Mouse (Mus musculus) kidney, postnatal 4 days (tissue): ENCODE measurements at regions not wholly inside any gene's neighbourhood (a gene's known extent, or its start where the extent isn't known, plus 50 kb on each side); places are given as distances from the start of the nearest gene placed in this dataset.

Experiments used
- DNase-seq, 2 experiments: peaks; one replicate each; pipeline ENCODE4 v3.0.0; 2021; ENCODE audit warnings: mixed read lengths in 2 of 2

GRCm38 (mm10) chr8:92732229-92732628, 58.1 kb downstream of the Irx6 start:
- DNase-seq: no peak

- DNase-seq: no peak
Observed at GRCm38 (mm10) chr8:92735646-92736045, 61.6 kb downstream of the Irx6 start.

- no peak for DNase-seq
Observed at GRCm38 (mm10) chr8:92738080-92738479, 64.0 kb downstream of the Irx6 start.

DNA sequence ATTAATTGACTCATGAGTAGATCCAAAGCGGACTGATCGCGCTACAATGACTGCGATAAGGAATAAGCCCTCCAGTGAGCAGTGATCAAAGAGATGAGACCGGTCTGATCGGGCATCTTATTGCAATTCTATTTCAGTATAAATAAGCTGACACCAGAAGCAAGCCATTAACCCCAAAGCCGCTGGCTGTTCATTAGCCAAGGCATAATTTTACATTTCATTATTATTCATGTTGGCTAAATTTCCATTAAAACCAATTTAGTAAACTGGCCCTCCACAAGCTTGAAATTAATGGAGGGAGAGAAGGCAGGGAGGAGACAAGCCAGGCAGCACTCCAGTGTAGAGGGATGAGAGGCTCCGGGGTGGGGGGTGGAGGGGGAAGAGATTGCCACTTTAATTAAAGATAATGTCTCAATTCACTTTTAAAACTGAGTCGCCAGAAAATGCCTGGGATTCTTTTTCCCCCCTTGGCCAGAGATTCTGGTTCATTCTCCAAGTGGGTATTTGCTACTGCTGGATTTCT, 66.3 kb downstream of the Irx6 start:
- no peak for DNase-seq

DNA sequence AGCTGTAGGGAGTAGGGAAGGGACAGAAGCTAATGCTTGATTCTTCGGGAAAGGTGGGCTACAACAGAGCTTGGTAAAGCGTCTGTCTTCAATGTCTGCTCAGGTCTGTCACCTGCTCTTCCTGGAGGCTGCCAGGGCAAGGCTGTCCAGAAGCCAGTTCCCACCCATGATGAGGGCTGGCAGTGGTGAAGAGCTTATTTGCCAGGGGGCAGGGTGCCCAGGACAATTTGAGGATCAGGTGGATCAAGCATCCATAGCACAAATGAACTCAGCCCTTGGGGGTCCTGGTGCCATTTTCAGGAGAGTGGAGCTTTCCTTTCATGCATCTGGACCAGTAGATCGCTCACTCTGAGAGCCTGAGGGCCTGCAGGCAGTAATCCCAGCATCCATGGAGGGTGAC, 67.7 kb downstream of the Irx6 start:
- no peak for DNase-seq

DNA sequence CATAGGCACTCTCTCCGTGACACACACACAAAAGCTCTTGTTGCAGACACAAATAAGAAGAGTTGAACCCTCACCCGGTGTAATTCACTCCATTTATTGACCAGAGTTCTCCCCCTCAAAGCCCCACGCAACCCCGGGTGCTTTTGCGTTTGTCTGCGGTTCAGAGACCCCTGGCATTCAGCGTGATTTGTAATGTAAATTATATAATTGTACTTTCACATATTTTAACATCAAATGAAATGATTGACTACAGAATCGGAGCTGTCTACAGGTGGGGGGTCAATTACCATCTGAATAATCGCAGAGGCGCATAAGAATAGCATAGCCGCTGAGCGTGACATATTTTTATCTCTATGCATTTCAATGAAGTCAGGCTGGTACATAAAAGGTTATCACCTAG, 69.0 kb downstream of the Irx6 start:
- DNase-seq: no peak

DNA sequence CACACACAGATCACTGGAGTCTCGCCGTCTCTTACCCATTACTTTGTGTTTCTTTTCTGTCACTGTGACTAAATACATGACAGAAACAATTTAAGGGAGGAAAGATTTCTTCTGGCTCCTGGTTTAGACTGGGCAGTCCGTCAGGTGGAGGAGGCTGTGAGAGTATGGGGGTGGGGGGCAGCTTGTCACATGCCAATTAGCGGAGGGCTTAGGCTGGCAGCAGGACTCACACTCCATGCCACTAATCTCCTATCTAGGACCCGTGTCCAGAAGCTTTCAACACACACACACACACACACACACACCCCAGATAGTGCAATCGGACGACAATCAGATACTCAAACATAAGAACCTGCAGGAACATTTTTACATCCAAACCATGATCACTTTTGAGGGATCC, 73.0 kb downstream of the Irx6 start:
- no peak for DNase-seq

- no peak for DNase-seq
Observed at GRCm38 (mm10) chr8:92747951-92748350, 73.9 kb downstream of the Irx6 start.

DNA sequence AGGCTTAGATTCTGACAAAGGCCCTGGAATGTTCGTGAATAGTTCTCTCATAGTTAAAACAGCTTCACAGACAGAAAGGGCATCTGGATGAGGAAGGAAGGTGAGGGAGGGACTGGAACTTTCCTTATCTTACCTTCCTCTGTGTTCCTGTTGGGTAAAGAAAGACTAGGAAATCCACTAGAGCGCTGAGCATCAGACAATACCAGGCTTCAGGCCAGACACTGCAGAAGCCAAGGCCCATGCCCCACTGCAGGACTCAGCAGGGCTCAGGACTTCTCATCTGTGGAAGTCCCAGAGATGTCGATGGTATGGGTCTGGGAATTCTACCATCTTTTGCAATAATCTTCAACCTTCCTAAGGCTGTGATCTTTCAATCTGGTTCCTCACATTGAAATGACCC, 67.2 kb upstream of the Mmp2 start:
- no peak for DNase-seq

- no peak for DNase-seq
Observed at GRCm38 (mm10) chr8:92760933-92761332, 66.2 kb upstream of the Mmp2 start.

DNA sequence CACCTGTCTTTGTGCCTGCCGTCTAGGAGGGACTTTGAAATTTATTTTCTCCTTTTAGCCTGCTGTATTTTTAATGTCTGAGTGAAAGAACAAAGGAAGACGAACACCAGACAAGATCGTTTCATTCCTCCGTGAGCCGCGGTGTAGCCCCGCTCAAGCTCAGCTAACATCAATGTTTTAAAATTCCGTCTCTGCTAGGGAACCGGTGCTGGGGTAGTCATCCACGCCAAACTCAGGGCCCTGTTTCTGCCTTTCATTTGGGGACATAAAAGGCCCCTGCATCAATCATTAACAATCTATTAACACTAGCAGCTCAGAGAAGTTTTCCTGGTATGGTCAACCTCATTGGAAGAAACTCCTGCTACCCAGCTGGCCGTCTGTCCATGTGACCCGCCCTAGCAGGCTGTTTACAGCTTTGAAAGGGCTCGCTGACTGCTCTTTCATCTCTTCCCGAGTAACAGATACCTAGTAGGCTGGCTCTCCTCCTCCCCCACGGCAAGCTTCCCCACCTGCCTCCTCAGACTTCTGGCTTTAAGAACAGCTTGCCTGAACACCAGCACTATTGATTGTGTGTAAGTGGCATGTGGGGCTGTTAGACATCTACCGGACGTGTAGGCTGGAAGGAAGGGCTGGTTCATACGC, 65.0 kb upstream of the Mmp2 start:
- peak; percentile 42 to 63 for DNase-seq

DNA sequence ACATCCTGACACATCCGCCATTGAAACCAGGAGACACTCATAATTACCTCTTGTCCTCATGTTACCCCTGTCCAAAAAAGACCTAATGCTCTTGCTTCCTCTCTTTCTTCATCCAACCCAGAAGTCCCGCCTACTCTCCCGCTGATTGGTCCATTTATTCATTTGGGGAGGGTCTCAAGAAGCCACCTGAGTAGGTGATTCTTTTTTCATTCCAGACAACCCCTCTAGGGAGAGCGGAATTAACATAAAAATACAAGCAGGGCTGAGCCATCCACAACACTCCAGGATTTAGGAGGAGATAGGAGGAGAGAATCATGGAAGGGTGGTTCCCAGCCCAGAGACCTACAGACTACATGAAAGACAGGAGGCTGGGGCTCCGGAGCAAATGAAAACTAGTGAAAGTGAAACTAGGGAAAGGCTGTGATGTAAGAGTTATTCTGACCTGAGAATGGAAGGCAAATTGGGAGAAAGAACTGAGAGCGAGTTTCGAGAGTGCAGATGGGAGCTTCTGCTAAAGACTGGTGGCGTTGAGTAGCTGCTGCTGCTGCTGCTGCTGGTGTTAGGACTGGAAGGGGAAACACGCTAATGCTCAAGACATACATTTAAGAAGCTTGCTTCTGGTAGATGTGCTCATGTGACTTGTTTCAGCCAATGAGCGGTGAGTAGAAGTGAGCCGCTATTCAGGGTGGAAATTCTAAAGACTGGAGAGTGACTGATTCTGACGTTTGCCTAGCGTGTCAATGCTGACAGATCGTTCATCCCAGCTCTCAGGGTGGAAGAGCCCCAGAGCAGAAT, 55.0 kb upstream of the Mmp2 start:
- DNase-seq: no peak

DNA sequence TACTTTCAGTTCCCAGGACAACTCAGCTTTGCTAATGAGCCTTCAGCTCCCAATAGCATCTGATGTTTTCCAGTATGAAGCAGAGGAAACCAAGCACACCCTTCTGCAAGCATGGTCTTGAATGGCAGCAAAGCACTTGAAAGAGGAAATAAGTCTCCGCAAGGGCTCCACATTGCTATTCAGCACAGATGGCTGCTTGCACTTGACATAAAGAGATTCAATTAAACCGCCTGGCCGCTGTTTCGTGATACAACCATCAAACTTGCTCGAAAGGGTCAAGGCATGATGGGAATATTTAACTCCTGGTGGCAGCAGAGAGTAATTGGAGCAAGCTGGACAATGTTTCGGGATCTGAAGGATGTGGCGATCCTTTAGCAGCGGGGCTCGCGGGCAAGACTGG, 54.3 kb upstream of the Mmp2 start:
- DNase-seq: no peak

DNA sequence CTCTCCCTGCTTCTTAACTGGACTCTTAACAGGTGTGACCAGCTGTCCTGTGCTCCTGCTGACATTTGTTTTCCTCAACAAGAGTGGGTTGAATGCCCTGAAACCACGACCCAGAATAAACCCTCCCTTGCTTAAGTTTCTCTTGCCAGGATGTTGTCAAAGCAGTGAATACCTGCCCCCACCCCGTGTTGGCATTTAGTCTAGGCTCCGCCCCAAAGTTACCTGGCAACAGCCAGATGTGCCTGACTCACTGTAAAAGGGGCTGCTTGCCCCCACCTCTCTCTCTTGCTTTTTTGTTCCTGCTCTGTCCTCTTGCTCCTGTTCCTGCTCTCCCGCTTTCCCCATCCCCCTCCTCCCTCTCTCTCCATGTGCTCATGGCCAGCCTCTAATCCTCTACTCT, 51.9 kb upstream of the Mmp2 start:
- DNase-seq: no peak

DNA sequence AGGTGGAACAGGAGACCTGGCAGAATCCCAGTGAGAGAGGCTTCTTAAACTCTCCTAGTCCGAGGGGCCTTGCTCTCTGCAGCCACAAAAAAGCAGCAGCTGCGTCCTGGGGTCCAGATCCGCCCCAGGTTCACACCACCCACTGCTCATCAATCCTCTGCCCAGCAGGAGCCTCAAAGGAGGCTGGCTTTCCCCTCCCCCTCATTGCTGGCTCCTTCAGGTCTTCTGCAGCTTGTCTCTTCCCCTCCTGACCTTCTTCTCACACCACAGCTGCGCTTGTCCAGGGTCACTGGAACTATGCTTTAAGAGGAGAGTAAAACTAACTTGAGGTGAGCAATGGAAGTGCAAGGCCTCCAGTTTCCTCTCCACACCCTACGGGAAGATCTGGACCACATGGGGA, 50.0 kb upstream of the Mmp2 start:
- DNase-seq: no peak
